Mouse (Mus musculus) macrophage (primary cell): ENCODE data around the gene Strada. TPM values are rescaled to one million over a fixed set of nuclear protein-coding genes. Genes with fewer than 3 reads are reported as not detected.

Source experiments
- H3K27ac ChIP-seq: fragments of 350-480 bp; formaldehyde crosslinking; 2 replicates; pipeline ENCODE4 v1.9.0; 2021
- H3K36me3 ChIP-seq: fragments of 350-480 bp; formaldehyde crosslinking; 2 replicates; pipeline ENCODE4 v1.9.0; 2021; ENCODE audit errors: inconsistent target
- H3K4me3 ChIP-seq: fragments of 350-480 bp; formaldehyde crosslinking; 2 replicates; pipeline ENCODE4 v1.9.0; 2021; ENCODE audit errors: inconsistent target
- H3K79me2 ChIP-seq: fragments of 350-480 bp; formaldehyde crosslinking; 2 replicates; pipeline ENCODE4 v1.9.0; 2021; ENCODE audit errors: inconsistent target
- WGBS: methylation state at CpG from one replicate; pipeline ENCODE4 v1.1.7; 2026; ENCODE audit warnings: inconsistent platforms; ENCODE audit not compliant: missing documents; 5-methylcytosine and 5-hydroxymethylcytosine counted together
- polyA plus RNA-seq: library from polyadenylated mRNA; stranded (reverse); fragments of 250-400 nt; gene quantifications from 3 replicates; pipeline ENCODE4 v1.2.4, GENCODE M21; 2018; ENCODE audit warnings: inconsistent platforms

The Strada gene
- polyA plus RNA-seq, 1 experiment from 2014 or later: 14.5 TPM

GRCm38 (mm10) chr11:106174372-106174771 is 27.6 kb downstream of the Strada start:
- H3K36me3 ChIP-seq: no peaks in the 10 kb centered on the region; the same call in 1 of the 2 replicates
- WGBS: 97% methylated on average over 5 of the region's 5 CpGs
- H3K4me3 ChIP-seq: no peak overlapping the region
- H3K27ac ChIP-seq: no peak overlapping the region
- H3K79me2 ChIP-seq: no peaks in the 10 kb centered on the region

- Histone ChIP-seq H3K4me3 (no peak overlapping the region), H3K27ac (no peak overlapping the region), H3K79me2 (no peaks in the 10 kb centered on the region), H3K36me3 (peaks cover 3% of the 10 kb centered on the region; the same call in 1 of the 2 replicates)
- 59% methylated on average over 2 of the region's 2 CpGs for WGBS
These were observed 28.7 kb downstream of the Strada start for GRCm38 (mm10) chr11:106173228-106173627.

DNA sequence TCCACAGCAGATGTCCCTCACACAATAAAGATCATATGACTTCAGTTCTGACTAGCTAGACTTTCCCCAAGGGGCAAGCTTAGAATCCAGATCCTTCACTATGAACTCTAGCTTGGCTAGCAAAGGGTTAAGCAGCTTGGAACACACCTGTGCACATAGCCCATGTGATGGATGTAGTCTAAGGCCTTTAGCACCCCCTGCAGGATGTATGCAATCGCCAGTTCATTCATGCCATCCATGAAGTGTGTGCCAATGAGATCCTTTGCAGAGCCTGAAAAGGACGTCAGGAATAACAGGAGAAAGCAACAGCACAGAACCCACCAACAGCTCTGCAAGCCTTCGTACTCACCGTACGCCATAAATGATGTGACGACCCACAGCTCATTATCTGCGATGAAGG is 31.2 kb downstream of the Strada start:
- Histone ChIP-seq H3K27ac (no peak overlapping the region), H3K79me2 (no peaks in the 10 kb centered on the region), H3K4me3 (no peak overlapping the region), H3K36me3 (peaks cover 18% of the 10 kb centered on the region)
- WGBS: 92% methylated on average over 7 of the region's 7 CpGs

DNA sequence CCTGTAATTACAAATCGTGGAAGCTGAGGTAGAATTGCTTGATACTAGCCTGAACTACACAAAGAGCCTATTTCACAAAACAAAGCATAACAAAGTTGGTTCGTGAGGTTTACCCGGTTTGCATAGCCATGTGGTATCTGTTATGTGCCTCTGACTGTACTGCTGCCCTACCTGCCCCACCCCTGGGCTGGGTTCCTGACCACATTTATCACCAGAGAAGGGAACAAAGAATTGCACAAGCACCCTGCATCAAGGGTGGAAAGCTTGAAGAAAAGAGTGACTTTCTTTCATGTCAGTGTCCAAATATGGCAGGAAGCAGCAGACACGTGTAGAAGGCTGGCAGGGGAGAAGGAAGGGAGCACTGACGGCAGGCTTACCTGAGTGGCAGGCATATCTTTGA is 34.5 kb downstream of the Strada start:
- no peak overlapping the region for H3K4me3 ChIP-seq
- no peaks in the 10 kb centered on the region for H3K79me2 ChIP-seq
- WGBS: 26% methylated on average over 5 of the region's 5 CpGs
- H3K36me3 ChIP-seq: peaks cover 34% of the 10 kb centered on the region
- H3K27ac ChIP-seq: no peak overlapping the region

GRCm38 (mm10) chr11:106164601-106165180 is 37.3 kb downstream of the Strada start:
- H3K36me3 ChIP-seq: peaks cover 34% of the 10 kb centered on the region
- H3K27ac ChIP-seq: no peak overlapping the region
- WGBS: 90% methylated on average over 12 of the region's 16 CpGs

DNA sequence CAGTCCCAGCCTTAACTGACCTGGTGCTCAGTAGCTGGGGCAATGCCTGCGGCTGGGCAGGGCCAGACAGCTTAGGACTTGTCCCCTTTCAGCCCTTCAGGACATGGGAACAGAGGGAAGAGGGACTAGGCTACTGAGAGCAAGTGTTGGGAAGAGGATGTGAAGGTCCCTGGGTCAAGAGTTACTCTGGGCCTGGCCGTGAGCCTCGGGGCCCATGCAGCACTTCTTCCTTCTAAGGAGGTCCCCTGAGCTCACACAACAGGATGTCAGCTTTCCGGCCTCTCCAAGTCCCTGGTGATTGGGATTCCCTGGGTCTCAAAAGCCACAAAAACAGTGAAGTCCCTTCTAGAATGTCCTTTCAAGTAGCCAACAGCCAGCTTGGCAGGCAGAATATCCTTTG is 38.4 kb downstream of the Strada start:
- peaks cover 34% of the 10 kb centered on the region for H3K36me3 ChIP-seq
- WGBS: 79% methylated on average over 4 of the region's 4 CpGs
- H3K79me2 ChIP-seq: peaks cover 10% of the 10 kb centered on the region; the same call in 1 of the 2 replicates
- H3K27ac ChIP-seq: no peak overlapping the region
- H3K4me3 ChIP-seq: no peak overlapping the region

More at GRCm38 (mm10) chr11:106164601-106165180, 37.3 kb downstream of the Strada start:
- Histone ChIP-seq H3K4me3 (no peak overlapping the region), H3K79me2 (no peaks in the 10 kb centered on the region)

GRCm38 (mm10) chr11:106162237-106162636 is 39.7 kb downstream of the Strada start:
- WGBS: 89% methylated on average over 2 of the region's 2 CpGs
- Histone ChIP-seq H3K27ac (no peak overlapping the region), H3K36me3 (peaks cover 25% of the 10 kb centered on the region), H3K4me3 (no peak overlapping the region), H3K79me2 (peaks cover 23% of the 10 kb centered on the region; the same call in 1 of the 2 replicates)

DNA sequence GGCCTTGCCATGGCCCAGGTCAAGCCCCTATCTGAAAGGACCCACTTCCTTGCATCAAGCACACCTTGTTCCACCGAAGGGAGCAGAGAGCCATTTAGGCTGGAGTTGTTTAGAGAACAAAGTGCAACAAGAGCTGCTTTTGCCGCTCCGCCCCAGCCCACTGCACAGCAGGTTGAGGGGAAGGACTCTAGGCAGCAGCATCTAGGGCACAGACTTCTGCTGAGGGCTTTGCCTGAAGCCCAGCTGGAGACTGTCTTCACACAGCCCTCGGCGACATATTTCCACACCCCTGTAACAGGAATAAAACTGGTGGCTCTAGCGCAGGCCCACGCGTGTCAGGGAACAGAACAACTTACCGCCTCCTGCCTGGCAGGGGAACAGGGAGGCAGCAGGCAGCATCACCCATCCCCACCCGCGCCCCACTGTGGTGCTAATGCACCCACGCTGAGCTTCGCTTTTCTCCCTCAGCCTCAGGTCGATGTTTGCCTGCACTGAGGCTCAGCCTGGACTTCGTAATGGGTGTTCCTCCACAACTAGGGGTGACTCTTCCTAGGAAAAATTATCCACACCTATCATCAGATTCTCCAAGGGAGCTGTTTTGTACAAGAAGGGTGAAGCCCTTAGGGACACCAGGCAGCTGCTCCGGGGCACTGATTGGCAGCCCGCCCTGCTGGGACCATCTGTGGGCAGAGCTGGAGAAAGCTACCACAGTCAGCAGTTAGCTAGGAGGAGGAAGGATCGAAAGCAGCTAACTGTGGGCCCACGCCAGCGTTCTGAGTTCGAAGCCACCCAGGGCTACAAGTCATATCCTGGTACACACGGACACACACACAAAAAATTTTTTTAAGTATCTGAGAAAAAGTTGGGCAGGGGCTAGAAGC is 40.9 kb downstream of the Strada start, which contains the start of the genes Gm10840 and Limd2:
TSS of gene Gm10840 (plus strand) at position 10 of the 881 bp plus-strand sequence.
TSS of gene Limd2 (minus strand) at position 20 of the 881 bp plus-strand sequence.
- peaks cover 32% of the 10 kb centered on the region; the same call in 1 of the 2 replicates for H3K79me2 ChIP-seq
- peak within 1 kb of the TSS; percentile 79 for H3K27ac ChIP-seq
- WGBS: 46% methylated on average over 20 of the region's 22 CpGs
- H3K4me3 ChIP-seq: peak within 1 kb of the TSS; percentile 69
- H3K36me3 ChIP-seq: peaks cover 19% of the 10 kb centered on the region; the same call in 1 of the 2 replicates

DNA sequence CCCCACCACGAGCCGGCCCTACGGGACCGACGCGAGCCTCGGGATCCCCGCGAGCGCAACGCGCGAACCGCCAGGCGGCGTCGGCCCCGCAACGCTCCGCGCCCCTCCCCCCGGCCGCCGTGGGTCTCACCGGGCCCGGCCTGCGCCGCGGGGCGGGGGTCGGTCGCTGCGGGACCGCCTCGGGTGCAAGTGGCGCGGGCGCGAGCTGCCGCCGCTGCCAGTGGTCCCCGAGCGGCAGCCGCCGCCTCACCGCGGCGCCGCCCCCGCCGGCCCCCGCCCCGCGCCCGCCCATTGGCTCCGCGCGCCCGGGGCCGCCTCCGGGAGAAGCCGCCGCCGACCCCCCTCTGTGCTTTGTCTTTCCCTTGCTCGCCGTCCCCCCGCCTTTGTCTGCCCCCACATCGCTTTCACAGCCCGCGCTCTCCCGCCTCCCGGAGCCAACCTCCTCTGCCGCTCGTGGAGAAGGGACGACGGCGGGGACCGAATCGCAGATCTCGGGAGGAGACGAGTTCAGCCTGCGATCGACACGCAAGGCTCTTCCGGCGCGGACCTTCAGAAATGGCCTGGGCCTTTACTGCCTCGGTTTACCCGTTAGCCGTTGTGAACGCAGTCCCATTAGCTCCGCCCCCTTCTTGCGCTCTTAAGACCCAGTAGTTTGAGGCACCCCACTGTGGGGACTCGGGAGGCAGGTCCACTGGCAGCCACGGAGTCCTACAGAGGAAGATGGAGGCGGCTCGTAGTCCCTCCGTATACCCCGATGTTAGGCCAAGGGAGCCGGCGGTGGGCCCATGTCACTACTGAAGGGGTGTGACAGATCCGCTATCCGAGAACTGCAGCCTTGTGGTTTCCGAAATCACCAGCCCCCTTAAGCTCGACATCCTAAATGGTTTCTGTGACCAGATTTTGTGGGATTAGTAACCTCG is 41.8 kb downstream of the Strada start:
- WGBS: 2% methylated on average over 66 of the region's 106 CpGs
- Histone ChIP-seq H3K4me3 (peak overlapping the region; percentile 56), H3K27ac (peak overlapping the region; percentile 55), H3K36me3 (peaks cover 19% of the 10 kb centered on the region; the same call in 1 of the 2 replicates), H3K79me2 (peaks cover 32% of the 10 kb centered on the region; the same call in 1 of the 2 replicates)

DNA sequence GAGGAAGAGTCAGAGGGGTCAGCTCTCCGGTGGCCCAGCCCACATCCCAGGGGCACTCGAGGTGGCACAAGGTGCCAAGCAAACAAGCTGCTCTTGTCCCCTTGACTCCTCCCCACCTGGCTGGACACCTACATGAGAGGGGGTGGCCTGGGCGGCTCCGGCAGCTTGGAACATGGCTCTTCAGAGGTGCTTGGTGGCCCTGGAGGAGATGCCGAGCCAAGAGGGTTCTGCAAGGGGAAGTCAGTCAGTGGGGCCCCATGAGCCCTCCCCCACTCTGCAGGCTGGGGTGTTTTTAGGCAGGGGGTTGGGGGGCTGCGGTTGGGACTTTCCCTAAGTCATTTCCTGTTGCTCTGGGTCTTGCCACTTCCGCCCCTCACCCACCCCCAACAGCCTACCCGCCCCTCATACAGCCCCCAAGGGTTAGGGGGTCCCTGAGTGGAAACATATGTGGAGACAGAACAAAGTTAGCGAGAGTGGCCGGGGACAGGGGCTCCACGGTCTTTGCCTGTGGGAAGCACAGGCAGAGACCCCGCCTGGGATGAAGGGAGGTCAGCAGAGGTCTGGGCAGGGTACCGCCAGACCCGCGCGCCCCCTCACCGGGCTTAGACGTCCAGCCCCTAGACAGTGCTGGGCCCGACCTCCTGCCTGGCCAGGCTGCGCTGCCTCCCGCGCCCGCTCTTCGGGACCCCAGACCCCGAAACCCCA is 42.6 kb downstream of the Strada start:
- peaks cover 32% of the 10 kb centered on the region; the same call in 1 of the 2 replicates for H3K79me2 ChIP-seq
- peaks cover 16% of the 10 kb centered on the region; the same call in 1 of the 2 replicates for H3K36me3 ChIP-seq
- H3K27ac ChIP-seq: peak overlapping the region; percentile 79
- WGBS: 1% methylated on average over 22 of the region's 25 CpGs
- H3K4me3 ChIP-seq: peak overlapping the region; percentile 69

- H3K27ac ChIP-seq: peak overlapping the region; percentile 79
These were observed 43.1 kb downstream of the Strada start for GRCm38 (mm10) chr11:106158930-106159215.

DNA sequence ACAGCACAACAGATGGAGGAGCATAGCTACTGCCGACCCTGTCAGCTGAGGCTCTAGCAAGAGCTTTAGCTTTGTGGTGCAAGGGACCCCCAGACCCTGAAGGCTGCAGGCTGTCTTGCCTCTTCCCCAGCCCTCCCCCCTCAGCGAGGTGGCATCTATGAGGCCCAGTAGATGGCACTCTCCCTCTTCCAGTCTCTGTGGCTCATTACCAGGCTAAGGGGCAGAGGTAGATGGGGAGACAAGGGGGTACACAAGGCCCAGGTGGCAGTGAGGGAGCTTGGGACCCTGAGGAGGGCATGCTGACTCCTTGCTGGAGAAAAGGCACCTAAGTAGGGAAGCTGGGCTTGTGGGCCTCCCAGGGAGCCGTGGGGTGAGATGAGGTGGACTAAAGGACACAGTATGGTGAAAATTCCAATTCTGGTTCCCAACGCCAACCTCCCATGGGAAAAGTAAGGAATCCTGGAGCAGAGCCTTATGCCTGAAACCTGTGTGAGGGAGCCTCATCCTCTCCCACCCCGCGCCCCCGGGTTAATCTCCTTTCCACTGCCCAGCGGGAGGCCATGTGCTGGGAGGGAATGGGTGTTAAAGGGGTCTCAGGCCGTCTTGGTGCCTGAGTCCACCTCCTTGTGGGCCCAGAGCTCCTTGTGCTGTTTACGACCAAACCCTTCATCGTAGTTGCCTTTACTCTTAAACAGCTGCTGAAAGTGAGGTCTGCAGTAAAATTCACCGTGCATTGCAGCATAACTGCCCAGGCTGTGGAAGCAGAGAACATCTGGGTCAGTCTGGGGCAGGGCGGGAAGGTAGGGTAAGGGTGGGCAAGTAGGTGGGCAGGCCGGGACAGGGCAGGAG is 43.7 kb downstream of the Strada start:
- Histone ChIP-seq H3K36me3 (peaks cover 5% of the 10 kb centered on the region; the same call in 1 of the 2 replicates), H3K27ac (peak overlapping the region; percentile 79), H3K79me2 (peaks cover 32% of the 10 kb centered on the region; the same call in 1 of the 2 replicates), H3K4me3 (peak overlapping the region; percentile 69)
- 32% methylated on average over 14 of the region's 14 CpGs for WGBS

More at GRCm38 (mm10) chr11:106158930-106159215, 43.1 kb downstream of the Strada start:
- Histone ChIP-seq H3K79me2 (peaks cover 32% of the 10 kb centered on the region; the same call in 1 of the 2 replicates), H3K4me3 (peak overlapping the region; percentile 69), H3K36me3 (peaks cover 11% of the 10 kb centered on the region; the same call in 1 of the 2 replicates)
- 17% methylated on average over 9 of the region's 9 CpGs for WGBS

DNA sequence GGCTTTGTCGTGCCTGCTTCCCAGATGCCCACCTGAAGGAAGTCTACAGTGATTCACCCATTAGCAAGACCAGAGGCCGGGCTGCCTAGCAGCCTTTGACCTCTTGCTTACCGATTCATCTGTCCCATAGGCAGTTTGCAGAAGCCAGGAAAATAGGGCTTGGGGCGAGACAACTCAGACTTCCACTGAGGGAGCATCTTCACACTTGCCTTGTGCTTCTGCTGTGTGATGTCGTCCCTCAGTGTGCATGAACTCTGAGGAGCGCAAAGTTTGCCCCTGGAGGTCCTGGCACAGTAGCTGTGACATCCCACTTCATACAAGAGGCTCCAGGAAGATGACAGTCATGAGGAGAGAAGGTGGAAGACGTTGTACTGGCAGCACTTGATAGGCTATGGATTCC is 44.8 kb downstream of the Strada start:
- Histone ChIP-seq H3K36me3 (peaks cover 3% of the 10 kb centered on the region; the same call in 1 of the 2 replicates), H3K79me2 (peaks cover 32% of the 10 kb centered on the region; the same call in 1 of the 2 replicates), H3K27ac (no peak overlapping the region), H3K4me3 (no peak overlapping the region)
- WGBS: 80% methylated on average over 7 of the region's 7 CpGs
